9 mouse cellular contexts compared by ENCODE assay signal in genomic region chr16:84879146-84879545, GRCm38 (mm10). TPM values are rescaled to one million over a fixed set of nuclear protein-coding genes. Genes with fewer than 3 reads are reported as not detected.
DNase-seq lines count a peak whose midpoint lies in the region; ATAC-seq and TF ChIP-seq lines count a peak whose summit lies in the region.
"Had no signal": no experiment of that assay in that cellular context is flagged by ENCODE, and none has a peak within 500 bp of the region (broad histone marks: within the 10 kb centered on the region; RNA-seq: fewer than 3 reads in every experiment).

No protein-coding gene starts in this region.

- no peak for TF ChIP-seq EP300 in liver, postnatal 0 days (IDR thresholded peaks at IDR 0.05; ENCODE audit: low read depth)

- no peaks in the 10 kb centered on the region for H3K4me1 ChIP-seq in liver, postnatal 0 days (ENCODE audit: insufficient read depth)
- H3K4me1 ChIP-seq: lung, embryonic 15.5 days had no signal

- no peaks in the 10 kb centered on the region for H3K27me3 ChIP-seq in liver, postnatal 0 days (ENCODE audit: insufficient read depth, low read length)
- H3K27me3 ChIP-seq: lung, embryonic 15.5 days had no signal

- no peaks in the 10 kb centered on the region for H3K36me3 ChIP-seq in liver, postnatal 0 days (replicated peaks; ENCODE audit: insufficient read depth, low read length)
- H3K36me3 ChIP-seq: lung, embryonic 15.5 days had no signal

- H3K9ac ChIP-seq in liver, postnatal 0 days (replicated peaks), result no peak overlapping the region
- H3K9ac ChIP-seq: lung, embryonic 15.5 days had no signal

- no peak overlapping the region for H3K4me3 ChIP-seq in liver, postnatal 0 days (ENCODE audit: low read depth, low read length)
- H3K4me3 ChIP-seq: lung, embryonic 15.5 days had no signal

- WGBS in liver, postnatal 0 days (ENCODE audit: insufficient replicate concordance), result 22% methylated on average over 5 of the region's 5 CpGs

- H3K9me3 ChIP-seq in liver, postnatal 0 days (ENCODE audit: low read length), result no peaks in the 10 kb centered on the region
- H3K9me3 ChIP-seq: lung, embryonic 15.5 days had no signal

- peak; percentile 87 for ATAC-seq in CD4-positive, CD25-positive, alpha-beta regulatory T cell, adult 4 months
- ATAC-seq in liver, postnatal 0 days, result peak; percentile 35; the same call in 1 of the 2 replicates

- peak; percentile 63 for DNase-seq in WW6 (ENCODE audit: low read depth, low spot score)
- peak; percentile 75 to 87 for DNase-seq in cerebellum, postnatal 25 days
- DNase-seq in gastrocnemius, adult 18-20 months (ENCODE audit: low spot score), result peak; percentile 69
- DNase-seq in kidney, postnatal 14 days, result peak; percentile 72
- DNase-seq in liver, postnatal 0 days, result peak; percentile 68
- DNase-seq in retina, adult 2 months (ENCODE audit: low read depth, low spot score), result peak; percentile 4
- DNase-seq in thymus, postnatal 4 days, result peak; percentile 81

- no peak overlapping the region for H3K4me2 ChIP-seq in liver, postnatal 0 days (ENCODE audit: low read depth, low read length)
- H3K4me2 ChIP-seq: lung, embryonic 15.5 days had no signal

- TF ChIP-seq CTCF in liver, postnatal 0 days (IDR thresholded peaks at IDR 0.05; ENCODE audit: low read depth), result peak; percentile 87

- H3K27ac ChIP-seq in liver, postnatal 0 days (ENCODE audit: low read depth), result no peak overlapping the region
- H3K27ac ChIP-seq: lung, embryonic 15.5 days had no signal

RNA-seq across cellular contexts. Expression of gene Atp5j, which starts 43.7 kb away (rescaled TPM):
- polyA plus RNA-seq in CD4-positive, CD25-positive, alpha-beta regulatory T cell, adult 4 months (2017; shearing (Covaris generic)), result 100 to 1,000 TPM; 385 to 522 TPM
- total RNA-seq in gastrocnemius, adult 18-20 months (2021), result 1,000 to 10,000 TPM; 1,092 to 1,176 TPM
- polyA plus RNA-seq in liver, postnatal 0 days (2015; fragmentation: Nextera tagmentation; extraction: Ambion mirVana), result 805 and 808 TPM in 2 replicates

RNA-seq across cellular contexts. Expression of gene Gabpa, which starts 44.4 kb away (rescaled TPM):
- 10 to 100 TPM; 18.1 to 19.2 TPM for polyA plus RNA-seq in CD4-positive, CD25-positive, alpha-beta regulatory T cell, adult 4 months (2017; shearing (Covaris generic))
- total RNA-seq in gastrocnemius, adult 18-20 months (2021), result 10 to 100 TPM; 25.5 to 30.0 TPM
- 7.9 and 9.2 TPM in 2 replicates for polyA plus RNA-seq in liver, postnatal 0 days (2015; fragmentation: Nextera tagmentation; extraction: Ambion mirVana)

Comparison
In these comparisons a context has a peak if more than half of its experiments do, and no peak if none do; other contexts are left out.
1. DNase-seq: peak in every context shown above with its lines; median percentile 81 in cerebellum, postnatal 25 days; 81 in thymus, postnatal 4 days; 72 in kidney, postnatal 14 days; 69 in gastrocnemius, adult 18-20 months; 68 in liver, postnatal 0 days; 63 in WW6; 4 in retina, adult 2 months.